Mouse (Mus musculus): ENCODE measurements at regions not wholly inside any gene's neighbourhood (a gene's known extent, or its start where the extent isn't known, plus 50 kb on each side); places are given as distances from the start of the nearest gene placed in this dataset.

GRCm38 (mm10) chr13:102594201-102594600, 99.2 kb upstream of the Cd180 start:
- TF ChIP-seq CTCF (conservative IDR thresholded peaks at IDR 0.05; ENCODE audit: low read length) (no peak), NANOG (IDR thresholded peaks at IDR 0.05; ENCODE audit: borderline replicate concordance, low read length) (no peak), POU5F1 (IDR thresholded peaks at IDR 0.05; ENCODE audit: borderline replicate concordance, low read length) (no peak)

Measured in E14TG2a.4 (cell line).